Mouse (Mus musculus) ovary, postnatal 14 days (tissue): ENCODE results near the gene Slc9a9.

Experiments used
- DNase-seq: peaks from one replicate; pipeline ENCODE4 v3.0.0; 2022; ENCODE audit warnings: low spot score

Slc9a9 gene

DNA sequence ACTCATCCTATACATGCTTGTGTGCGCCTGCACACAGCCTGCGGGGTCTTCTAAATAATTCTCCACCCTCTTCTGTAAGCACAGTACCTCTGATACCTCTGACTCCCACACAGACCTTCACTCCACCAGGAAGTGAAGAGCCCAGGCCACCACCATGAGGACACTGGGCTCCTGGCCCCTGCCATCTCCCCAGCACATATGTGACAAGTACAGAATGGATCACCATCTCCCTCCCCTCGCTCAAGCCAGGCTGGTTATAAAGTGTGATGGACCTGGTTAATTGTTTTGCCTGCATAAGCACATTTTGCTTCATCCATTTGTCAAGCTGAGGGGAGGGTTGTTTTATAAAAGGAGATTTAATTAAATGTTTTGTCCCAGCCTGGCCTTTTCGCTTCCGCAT, 408.2 kb downstream of the Slc9a9 start:
- DNase-seq: no peak

DNA sequence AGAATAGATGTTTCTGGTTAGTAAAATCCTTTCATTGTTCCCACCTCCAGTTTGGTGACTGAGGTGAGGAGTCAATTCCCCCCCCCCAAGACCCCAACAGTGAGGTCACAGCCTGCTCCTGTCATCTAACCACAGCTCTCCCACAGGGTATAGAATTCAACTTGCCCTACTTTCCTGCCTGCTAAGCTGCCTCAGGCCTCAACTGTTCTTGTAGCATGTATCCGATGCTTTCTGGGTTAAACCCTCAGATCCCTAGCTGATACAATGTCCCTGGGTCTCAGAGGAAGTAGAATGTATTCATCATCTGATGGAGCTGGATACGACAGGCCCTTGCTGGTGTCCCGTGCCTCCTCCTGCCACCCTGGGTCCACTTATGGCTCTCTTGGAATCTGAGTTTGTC, 408.9 kb downstream of the Slc9a9 start:
- DNase-seq: no peak

DNA sequence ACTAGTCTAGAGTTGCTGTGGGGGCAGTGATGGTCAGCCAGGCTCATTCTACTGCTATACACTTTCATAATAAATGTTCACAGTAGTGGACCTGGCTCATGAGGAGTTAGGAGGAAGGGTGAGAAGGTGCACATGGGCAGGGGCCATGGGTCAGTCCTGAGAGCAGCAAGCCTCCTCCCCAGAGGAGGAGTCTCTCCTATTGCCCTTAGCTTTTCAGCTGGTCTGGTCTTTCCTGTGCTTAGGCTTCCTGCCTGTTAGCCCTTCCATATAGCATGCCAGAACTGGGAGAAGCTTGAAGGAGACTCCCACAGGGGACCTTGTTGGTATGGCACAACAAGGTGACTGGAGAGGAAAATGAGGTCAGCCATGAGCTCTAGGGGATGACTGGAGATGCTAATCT, 410.2 kb downstream of the Slc9a9 start:
- DNase-seq: no peak

GRCm38 (mm10) chr9:95086109-95086821, 416.6 kb downstream of the Slc9a9 start:
- no peak for DNase-seq

- DNase-seq: no peak
Observed at GRCm38 (mm10) chr9:95088221-95088620, 418.5 kb downstream of the Slc9a9 start.

DNA sequence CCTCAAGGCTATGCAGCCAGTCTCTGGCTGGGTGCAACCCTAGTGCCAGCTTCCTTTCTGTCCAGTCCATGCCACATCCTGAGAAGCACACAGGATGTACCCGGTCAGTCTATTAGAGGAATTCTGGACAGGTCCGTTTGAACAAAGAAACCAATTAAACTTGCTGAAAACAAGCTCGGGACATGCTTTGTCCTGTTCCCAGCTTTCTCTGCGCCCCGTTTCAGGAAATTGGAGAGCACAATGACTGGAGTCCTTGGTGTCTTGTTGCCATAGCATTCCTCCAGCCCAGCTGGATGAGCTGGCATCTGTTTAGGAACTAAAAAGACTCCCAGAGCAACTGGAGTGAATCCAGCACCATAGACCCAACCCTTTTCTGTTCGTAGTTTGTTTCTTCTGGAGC, 419.3 kb downstream of the Slc9a9 start:
- DNase-seq: no peak

DNA sequence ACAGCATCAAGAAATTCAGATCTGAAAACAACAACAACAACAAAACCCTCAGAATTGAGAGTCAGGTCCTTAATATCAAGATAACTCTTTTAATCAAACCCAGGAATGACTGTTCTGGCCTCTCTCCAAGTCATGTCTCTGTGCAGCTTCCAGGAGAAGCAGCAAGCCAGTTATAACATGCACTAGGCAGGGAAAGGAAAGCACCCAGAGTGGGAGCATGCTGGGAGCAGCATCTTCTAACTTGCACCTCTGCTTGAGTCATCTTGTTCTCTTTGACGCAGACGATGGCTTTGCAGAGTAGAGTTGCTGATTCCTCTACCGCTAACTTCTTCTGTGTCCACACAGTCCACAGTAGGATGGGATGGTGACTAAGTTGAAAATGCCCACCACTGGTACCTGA, 426.8 kb downstream of the Slc9a9 start:
- no peak for DNase-seq

GRCm38 (mm10) chr9:95105768-95106167, 436.1 kb downstream of the Slc9a9 start:
- DNase-seq: no peak

DNA sequence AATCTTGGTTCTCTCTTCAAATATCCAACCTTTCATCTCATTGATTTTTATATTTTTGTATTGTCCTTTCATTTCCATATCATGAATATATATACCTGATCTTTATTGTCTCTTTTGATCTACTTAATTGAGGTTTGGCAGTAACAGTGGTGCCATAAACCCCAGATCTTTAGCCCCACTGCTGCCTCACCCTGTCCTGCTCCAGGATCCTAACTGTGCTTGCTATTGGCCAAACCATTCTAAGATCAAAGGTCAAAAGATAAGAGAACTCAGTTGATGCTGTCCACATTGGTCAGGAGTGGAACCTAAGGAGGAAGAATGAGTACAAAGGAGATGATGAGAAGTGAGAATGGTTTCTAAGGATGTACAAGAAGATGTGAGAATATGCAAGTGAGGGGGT, 440.1 kb downstream of the Slc9a9 start:
- no peak for DNase-seq

DNA sequence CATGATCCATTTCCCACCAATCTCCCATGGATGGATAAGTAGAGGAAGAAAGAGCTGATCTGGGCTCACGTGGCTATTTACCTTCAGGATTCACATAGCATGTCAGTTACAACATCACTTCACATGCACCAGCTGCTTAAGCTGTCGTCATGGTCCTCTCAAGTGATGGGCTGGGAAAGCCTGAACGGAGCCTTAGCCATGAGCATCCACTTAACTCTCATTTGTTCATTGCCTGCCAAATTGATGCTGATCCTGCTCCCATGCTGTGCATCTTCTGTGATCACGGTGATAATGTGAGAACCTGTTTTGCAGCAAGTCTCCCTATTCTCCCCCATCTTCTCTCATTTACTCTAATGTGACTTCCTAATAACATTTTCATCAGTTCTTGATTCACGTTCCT, 441.1 kb downstream of the Slc9a9 start:
- DNase-seq: no peak

- DNase-seq: no peak
Observed at GRCm38 (mm10) chr9:95111732-95112131, 442.0 kb downstream of the Slc9a9 start.

GRCm38 (mm10) chr9:95113157-95114135, 443.7 kb downstream of the Slc9a9 start:
- DNase-seq: no peak

DNA sequence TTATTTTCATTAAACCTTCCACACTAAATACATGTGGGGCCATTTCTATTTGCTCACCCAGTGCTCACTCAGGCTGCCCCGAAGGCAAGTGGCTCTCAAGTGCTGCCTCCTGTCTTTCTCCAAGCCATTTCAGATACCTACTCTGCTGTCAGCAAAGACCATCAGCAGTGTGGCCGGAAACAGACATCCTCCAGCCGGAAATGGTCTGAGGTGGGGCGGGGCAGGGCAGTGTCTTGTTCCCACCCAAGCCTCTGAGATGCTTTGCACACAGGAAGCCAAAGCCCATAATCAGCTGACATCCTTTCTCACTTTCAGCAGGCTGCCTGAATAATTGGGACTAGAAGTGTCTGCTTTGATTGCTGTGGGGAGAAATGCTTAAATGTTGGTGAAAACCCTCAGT, 450.4 kb downstream of the Slc9a9 start:
- DNase-seq: no peak

- DNase-seq: no peak
Observed at GRCm38 (mm10) chr9:95121151-95121835, 451.6 kb downstream of the Slc9a9 start.

GRCm38 (mm10) chr9:95125683-95126082, 456.0 kb downstream of the Slc9a9 start:
- no peak for DNase-seq

DNA sequence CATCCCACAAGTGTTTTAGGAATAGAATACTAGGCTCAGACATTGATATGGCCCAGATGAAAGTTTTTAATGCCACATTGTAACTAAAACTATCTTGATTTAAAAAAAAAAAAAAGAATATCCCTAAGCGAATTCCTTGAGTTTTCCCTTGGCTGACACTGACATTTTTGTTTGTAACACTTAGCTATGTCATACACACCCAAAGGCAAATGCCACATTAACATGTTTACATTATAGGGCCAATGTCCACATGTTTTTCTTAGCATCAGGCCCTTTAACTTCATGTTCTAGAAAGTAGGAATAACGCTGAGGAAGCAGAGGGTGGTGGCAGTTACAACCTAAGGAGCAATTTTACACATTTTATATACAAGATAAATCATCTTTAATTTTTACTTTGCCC, 458.1 kb downstream of the Slc9a9 start:
- DNase-seq: no peak

DNA sequence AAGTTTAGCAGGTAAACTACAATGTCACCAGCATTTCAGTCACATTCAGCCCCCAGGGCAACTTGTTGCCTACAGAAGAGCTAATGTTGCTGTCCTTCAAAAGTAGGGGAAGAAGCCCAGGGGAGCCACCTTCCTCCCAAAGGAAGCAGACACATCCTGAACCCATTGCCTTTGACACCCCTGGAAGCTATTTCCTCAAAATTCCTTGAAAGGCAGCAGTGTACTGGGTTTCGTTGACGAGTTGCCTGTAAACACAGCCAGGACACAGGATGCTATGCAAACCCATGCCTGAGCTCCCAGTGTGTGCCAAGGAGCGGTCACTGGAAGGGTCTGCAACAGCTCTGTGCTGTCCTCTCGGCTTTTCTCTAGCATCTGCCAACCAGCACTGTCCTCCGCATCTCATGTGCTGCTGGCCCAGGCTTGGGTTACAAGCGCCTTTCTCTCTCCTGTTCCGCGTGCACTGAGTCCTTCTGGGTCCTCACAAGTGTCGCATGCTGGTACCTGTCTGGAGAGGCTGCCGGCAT, 479.6 kb downstream of the Slc9a9 start:
- no peak for DNase-seq

DNA sequence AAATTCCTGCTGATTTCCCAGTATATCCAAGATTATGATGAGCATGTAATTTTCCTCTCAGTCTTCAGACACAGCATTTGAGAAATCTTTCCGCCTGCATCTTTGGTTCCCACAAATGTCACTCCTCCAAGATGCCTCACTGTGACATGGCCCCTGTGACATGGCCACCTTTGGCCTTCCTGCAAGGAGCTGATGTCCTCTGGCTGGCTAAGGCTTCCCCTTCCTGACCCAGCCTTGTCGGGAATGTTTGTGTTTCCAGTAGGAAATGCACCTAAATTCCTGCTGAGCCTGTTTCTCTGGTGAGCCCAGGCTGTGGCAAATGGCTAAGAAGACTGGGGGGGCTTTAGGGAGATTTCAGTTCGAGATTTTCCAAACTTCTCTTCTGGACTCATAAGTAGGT, 480.4 kb downstream of the Slc9a9 start:
- DNase-seq: no peak

- no peak for DNase-seq
Observed at GRCm38 (mm10) chr9:95150597-95150996, 480.9 kb downstream of the Slc9a9 start.

- DNase-seq: no peak
Observed at GRCm38 (mm10) chr9:95150998-95151397, 481.3 kb downstream of the Slc9a9 start.

GRCm38 (mm10) chr9:95151746-95152145, 482.0 kb downstream of the Slc9a9 start:
- no peak for DNase-seq

GRCm38 (mm10) chr9:95153966-95154365, 484.3 kb downstream of the Slc9a9 start:
- DNase-seq: no peak
